Mouse (Mus musculus) lung, adult 2 months (tissue): ENCODE measurements at regions not wholly inside any gene's neighbourhood (a gene's known extent, or its start where the extent isn't known, plus 50 kb on each side); places are given as distances from the start of the nearest gene placed in this dataset.

Source experiments
- CTCF ChIP-seq: fragments of 200-500 bp; IDR thresholded peaks from 2 replicates; pipeline ENCODE4 v1.5.1; 2011; ENCODE audit warnings: mild to moderate bottlenecking, low read length, control low read depth; ENCODE audit not compliant: insufficient read depth
- POLR2A ChIP-seq: fragments of 200-500 bp; IDR thresholded peaks from 2 replicates; pipeline ENCODE4 v1.6.1; 2011; ENCODE audit warnings: low read depth, mild to moderate bottlenecking, control low read depth, low read length, borderline replicate concordance; ENCODE audit errors: extremely low read depth

- TF ChIP-seq CTCF (no peak), POLR2A (no peak)
These were observed 269.5 kb downstream of the Zfp704 start for GRCm38 (mm10) chr3:9340344-9340743.
